Mouse (Mus musculus) hindbrain, embryonic 16.5 days (tissue): ENCODE results near the gene Susd4. TPM values are rescaled to one million over a fixed set of nuclear protein-coding genes. Genes with fewer than 3 reads are reported as not detected.
A peak's percentile ranks its signal among the peaks of the same experiment; 100 is the strongest.

Source experiments
- ATAC-seq: fragments of 200-750 bp; cut with Nextera tagmentation; 2 replicates; pipeline ENCODE4 v1.8.0; 2017; ENCODE audit warnings: moderate TSS enrichment, moderate library complexity
- H3K27ac ChIP-seq: fragments of 300-500 bp; sonication (generic); 2 replicates; pipeline ENCODE4 v1.5.1; 2014; ENCODE audit warnings: low read depth, mild to moderate bottlenecking, control low read depth, low read length, moderate library complexity
- H3K27me3 ChIP-seq: fragments of 300-500 bp; sonication (generic); replicated peaks from 2 replicates; pipeline ENCODE4 v1.6.1; 2014; ENCODE audit warnings: low read length; ENCODE audit not compliant: control insufficient read depth, insufficient read depth
- H3K36me3 ChIP-seq: fragments of 300-500 bp; sonication (generic); 2 replicates; pipeline ENCODE4 v1.6.1; 2014; ENCODE audit warnings: mild to moderate bottlenecking, low read length, moderate library complexity, mixed read lengths; ENCODE audit not compliant: control insufficient read depth, insufficient read depth
- H3K4me1 ChIP-seq: fragments of 300-500 bp; sonication (generic); 2 replicates; pipeline ENCODE4 v1.6.1; 2014; ENCODE audit warnings: low read depth, low read length; ENCODE audit not compliant: control insufficient read depth, insufficient read depth
- H3K4me2 ChIP-seq: fragments of 300-500 bp; sonication (generic); 2 replicates; pipeline ENCODE4 v1.6.1; 2014; ENCODE audit warnings: mild to moderate bottlenecking, low read length, control low read depth, moderate library complexity
- H3K4me3 ChIP-seq: fragments of 300-500 bp; sonication (generic); 2 replicates; pipeline ENCODE4 v1.5.1; 2014; ENCODE audit warnings: mild to moderate bottlenecking, low read length, control low read depth, moderate library complexity
- H3K9ac ChIP-seq: fragments of 300-500 bp; sonication (generic); 2 replicates; pipeline ENCODE4 v1.6.1; 2014; ENCODE audit warnings: low read depth, mild to moderate bottlenecking, control low read depth, low read length, moderate library complexity
- H3K9me3 ChIP-seq: fragments of 300-500 bp; sonication (generic); 2 replicates; pipeline ENCODE4 v1.6.1; 2014; ENCODE audit warnings: mild to moderate bottlenecking, low read length, moderate library complexity; ENCODE audit not compliant: control insufficient read depth
- whole genome bisulfite sequencing: fragments of 180-500 bp; shearing (Covaris S2); extraction: QIAGEN DNeasy Blood & Tissue Kit; methylation state at CpG from one replicate; pipeline ENCODE4 v1.1.7; 2014; 5-methylcytosine and 5-hydroxymethylcytosine counted together
- polyA plus RNA-seq: library from polyadenylated mRNA; unstranded; fragments of >200 nt; fragmentation: Nextera tagmentation; extraction: Ambion mirVana; gene quantifications from 2 replicates; pipeline ENCODE4 v1.2.1, GENCODE M21; 2015

The Susd4 gene
- polyA plus RNA-seq, 1 experiment from 2014 or later = 85.0 TPM

DNA sequence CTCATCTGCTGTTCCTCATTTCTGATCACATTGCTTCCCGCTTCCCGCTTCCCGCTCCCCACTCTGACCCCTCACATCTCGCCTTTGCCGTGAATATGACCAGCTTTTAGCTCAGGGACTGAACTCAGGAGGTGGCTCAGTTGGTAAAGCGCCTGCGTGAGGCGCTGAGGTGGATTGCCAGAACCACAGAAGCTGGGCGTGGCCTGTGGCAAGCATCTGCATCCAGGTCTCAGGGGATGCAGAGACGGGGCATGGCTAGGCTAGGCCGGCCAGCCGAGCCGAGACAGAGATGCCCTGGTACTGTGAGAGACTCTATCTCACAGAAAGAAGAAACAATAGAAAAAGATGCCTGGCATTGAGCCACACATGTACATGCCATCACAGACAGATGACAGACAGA, 93.0 kb downstream of the Susd4 start:
- H3K27me3 ChIP-seq = no peaks in the 10 kb centered on the region
- H3K9ac ChIP-seq = no peak overlapping the region
- no peak overlapping the region for H3K27ac ChIP-seq
- H3K36me3 ChIP-seq = no peaks in the 10 kb centered on the region
- H3K4me3 ChIP-seq = no peak overlapping the region
- ATAC-seq = no peak
- H3K4me2 ChIP-seq = no peak overlapping the region
- WGBS = 63% methylated on average over 13 of the region's 13 CpGs
- no peaks in the 10 kb centered on the region for H3K9me3 ChIP-seq
- 0 out of 2 replicates have a peak, but pooled peaks cover 2% of the 10 kb centered on the region for H3K4me1 ChIP-seq

DNA sequence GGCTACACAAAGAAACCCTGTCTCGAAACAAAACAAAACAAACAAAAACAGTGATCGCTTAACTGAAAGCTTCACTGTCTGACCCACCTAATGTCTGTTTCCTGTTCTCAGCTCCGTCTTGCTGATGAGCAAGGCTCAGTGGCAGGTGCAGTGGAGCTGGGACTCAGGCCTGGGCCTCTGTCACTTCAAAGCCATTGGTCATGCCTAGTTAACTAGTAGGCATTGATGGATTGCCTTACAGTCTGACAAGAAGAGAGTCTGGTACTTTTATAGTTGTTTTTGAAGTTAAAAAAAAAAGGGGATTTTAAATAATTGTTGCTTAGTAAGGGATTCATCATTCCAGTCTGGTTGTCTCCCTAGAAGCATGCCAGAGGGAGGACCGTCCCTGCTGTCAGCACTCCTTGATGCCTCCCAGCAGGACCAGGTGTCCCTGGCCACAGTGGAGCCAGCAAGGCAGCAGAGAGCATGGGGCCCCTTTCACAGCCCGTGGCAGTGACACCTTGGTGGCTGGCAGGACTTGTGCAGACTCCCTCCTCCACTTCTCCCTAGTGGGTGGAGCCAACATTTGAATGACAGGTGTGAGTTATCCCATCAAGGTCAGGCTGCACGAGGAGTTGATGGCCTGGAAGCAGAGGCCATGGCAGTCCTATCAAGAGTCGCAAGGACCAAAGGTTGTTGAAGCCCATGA, 98.2 kb downstream of the Susd4 start:
- no peaks in the 10 kb centered on the region for H3K36me3 ChIP-seq
- H3K9me3 ChIP-seq = no peaks in the 10 kb centered on the region
- H3K9ac ChIP-seq = no peak overlapping the region
- peak; percentile 69; the same call in 1 of the 2 replicates for ATAC-seq
- no peak overlapping the region for H3K4me2 ChIP-seq
- H3K27ac ChIP-seq = no peak overlapping the region
- 36% methylated on average over 7 of the region's 7 CpGs for WGBS
- H3K4me1 ChIP-seq = peaks cover 3% of the 10 kb centered on the region; the same call in 1 of the 2 replicates
- no peak overlapping the region for H3K4me3 ChIP-seq
- no peaks in the 10 kb centered on the region for H3K27me3 ChIP-seq

DNA sequence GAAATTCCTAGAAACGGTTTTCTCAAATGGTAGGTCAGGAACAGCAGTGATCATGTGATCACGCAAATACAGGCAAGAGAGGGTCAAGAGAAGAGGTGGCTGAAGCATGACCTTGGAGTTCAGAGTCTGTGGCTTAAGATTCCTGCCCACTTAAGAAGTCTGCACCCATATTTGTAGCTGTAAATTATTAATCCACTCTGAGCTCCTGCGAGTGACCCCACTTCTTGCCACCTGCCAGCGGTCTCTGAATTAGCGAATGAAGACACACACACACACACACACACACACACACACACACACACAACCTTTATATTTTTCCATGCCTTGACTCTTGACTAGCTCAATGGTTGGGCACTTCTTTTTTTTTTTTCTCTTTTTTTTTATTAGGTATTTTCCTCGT, 99.7 kb downstream of the Susd4 start:
- WGBS = 93% methylated on average over 6 of the region's 6 CpGs
- Histone ChIP-seq H3K9me3 (no peaks in the 10 kb centered on the region), H3K4me2 (no peak overlapping the region), H3K9ac (no peak overlapping the region), H3K36me3 (no peaks in the 10 kb centered on the region), H3K27ac (no peak overlapping the region), H3K4me3 (no peak overlapping the region), H3K27me3 (no peaks in the 10 kb centered on the region), H3K4me1 (peaks cover 3% of the 10 kb centered on the region; the same call in 1 of the 2 replicates)
- no peak for ATAC-seq

DNA sequence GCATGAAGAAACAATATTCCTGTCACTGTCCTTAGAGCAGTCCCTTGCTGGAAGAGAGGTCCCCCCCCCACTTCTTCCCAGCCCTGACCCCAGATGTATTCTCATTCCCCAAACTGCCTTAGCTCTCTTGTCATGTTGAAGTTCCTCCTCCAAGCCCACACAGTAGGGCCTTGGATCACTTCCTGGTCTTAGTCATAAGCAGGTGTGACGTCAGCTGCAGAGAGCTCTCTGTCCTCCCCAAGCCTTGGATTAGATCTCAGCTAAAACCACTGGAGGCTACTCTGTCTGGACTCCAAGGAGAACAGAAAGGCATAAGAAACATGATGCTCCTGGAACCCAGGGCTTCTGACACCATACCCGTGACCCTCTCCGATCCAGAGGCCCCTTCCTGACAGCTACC, 104.2 kb downstream of the Susd4 start:
- Histone ChIP-seq H3K36me3 (no peaks in the 10 kb centered on the region), H3K4me1 (peaks cover 8% of the 10 kb centered on the region), H3K4me2 (no peak overlapping the region), H3K9me3 (no peaks in the 10 kb centered on the region; the same call in 1 of the 2 replicates), H3K4me3 (no peak overlapping the region), H3K9ac (no peak overlapping the region), H3K27ac (no peak overlapping the region), H3K27me3 (no peaks in the 10 kb centered on the region)
- WGBS = 95% methylated on average over 3 of the region's 3 CpGs
- ATAC-seq = no peak

DNA sequence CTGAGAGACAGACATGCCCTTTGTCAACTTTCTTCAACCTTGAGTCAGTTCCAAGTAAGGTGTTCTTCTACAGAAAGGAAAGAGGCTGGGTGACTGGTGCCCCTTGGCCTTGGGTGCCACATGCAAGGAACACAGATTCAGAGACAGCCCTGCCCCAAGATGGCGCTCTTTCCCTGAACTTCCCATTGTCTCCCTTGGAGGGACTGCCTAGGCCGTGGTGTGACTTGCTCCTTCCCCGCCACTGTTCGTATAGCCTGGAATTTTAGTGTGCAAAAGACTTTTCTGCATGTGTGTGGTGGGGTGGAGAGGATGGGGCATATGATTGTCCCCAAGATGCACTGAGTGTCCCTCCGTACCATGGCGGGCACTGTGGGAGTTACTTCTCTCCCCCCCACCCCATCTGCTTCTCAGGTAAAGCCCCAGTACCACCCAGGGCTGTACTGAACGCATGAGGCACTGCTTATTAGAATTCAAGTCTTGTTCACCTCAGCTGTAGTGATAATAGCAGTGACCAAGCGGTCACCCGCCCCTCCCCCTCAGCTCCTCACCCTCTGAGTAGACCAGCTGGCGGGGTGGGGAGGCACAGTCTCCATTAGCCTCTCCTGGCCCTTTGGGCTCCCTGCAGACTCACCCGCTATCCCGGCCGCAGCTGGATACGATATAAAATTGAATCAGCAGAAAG, 104.9 kb downstream of the Susd4 start:
- Histone ChIP-seq H3K4me2 (peak overlapping the region; percentile 31; the same call in 1 of the 2 replicates), H3K9ac (no peak overlapping the region; the same call in 1 of the 2 replicates), H3K27me3 (no peaks in the 10 kb centered on the region), H3K27ac (peak overlapping the region; percentile 66), H3K9me3 (no peaks in the 10 kb centered on the region; the same call in 1 of the 2 replicates), H3K4me1 (peaks cover 8% of the 10 kb centered on the region), H3K36me3 (no peaks in the 10 kb centered on the region), H3K4me3 (no peak overlapping the region)
- 30% methylated on average over 14 of the region's 14 CpGs for WGBS
- peak; percentile 81 for ATAC-seq

DNA sequence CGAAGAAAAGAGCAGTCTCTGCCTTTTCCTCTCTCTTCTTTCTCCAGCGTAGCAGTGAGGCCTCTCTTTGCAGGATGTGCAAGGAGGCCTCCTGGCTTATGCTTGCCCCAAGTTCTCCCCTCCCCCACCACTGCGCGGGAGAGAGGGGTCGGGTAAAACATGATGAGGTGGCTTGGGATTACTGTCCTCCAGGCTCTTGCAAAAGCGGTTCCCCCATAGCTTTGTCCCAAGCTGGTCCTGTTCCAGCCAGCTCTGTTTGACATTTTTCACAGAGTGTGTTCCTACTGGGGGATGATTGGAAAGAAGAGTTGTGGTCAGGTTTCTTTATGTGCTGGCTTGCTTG, 105.4 kb downstream of the Susd4 start:
- H3K27ac ChIP-seq = peak overlapping the region; percentile 66
- 22% methylated on average over 6 of the region's 6 CpGs for WGBS
- no peaks in the 10 kb centered on the region; the same call in 1 of the 2 replicates for H3K9me3 ChIP-seq
- H3K4me3 ChIP-seq = no peak overlapping the region
- ATAC-seq = peak; percentile 19; the same call in 1 of the 2 replicates
- H3K4me1 ChIP-seq = peaks cover 8% of the 10 kb centered on the region
- peak overlapping the region; percentile 31; the same call in 1 of the 2 replicates for H3K4me2 ChIP-seq
- no peaks in the 10 kb centered on the region for H3K36me3 ChIP-seq
- H3K27me3 ChIP-seq = no peaks in the 10 kb centered on the region
- no peak overlapping the region for H3K9ac ChIP-seq

DNA sequence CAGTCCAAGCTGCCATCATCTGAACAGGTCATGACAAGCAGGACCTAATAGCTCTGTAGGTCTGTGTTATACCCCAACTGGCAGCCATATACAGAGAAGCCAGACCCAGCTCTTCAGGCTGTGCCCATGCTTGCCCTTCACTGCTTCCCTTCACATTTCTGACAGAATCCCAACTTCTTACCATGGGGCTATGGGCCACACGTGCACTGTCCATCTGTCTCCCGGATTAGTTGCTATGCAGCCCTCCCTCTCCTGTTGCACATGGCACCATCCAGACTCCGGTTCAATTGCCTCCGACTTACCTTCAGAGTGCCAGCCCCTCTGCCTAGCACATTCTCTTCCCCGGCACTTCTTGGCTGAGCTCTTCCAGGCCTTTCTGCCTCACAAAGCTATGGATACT, 114.5 kb downstream of the Susd4 start:
- 92% methylated on average over 5 of the region's 5 CpGs for WGBS
- no peaks in the 10 kb centered on the region for H3K9me3 ChIP-seq
- no peak overlapping the region for H3K9ac ChIP-seq
- H3K4me3 ChIP-seq = no peak overlapping the region
- ATAC-seq = no peak
- H3K36me3 ChIP-seq = peaks cover 8% of the 10 kb centered on the region; the same call in 1 of the 2 replicates
- H3K4me2 ChIP-seq = no peak overlapping the region
- H3K27ac ChIP-seq = no peak overlapping the region
- peaks cover 4% of the 10 kb centered on the region; the same call in 1 of the 2 replicates for H3K4me1 ChIP-seq
- H3K27me3 ChIP-seq = no peaks in the 10 kb centered on the region

DNA sequence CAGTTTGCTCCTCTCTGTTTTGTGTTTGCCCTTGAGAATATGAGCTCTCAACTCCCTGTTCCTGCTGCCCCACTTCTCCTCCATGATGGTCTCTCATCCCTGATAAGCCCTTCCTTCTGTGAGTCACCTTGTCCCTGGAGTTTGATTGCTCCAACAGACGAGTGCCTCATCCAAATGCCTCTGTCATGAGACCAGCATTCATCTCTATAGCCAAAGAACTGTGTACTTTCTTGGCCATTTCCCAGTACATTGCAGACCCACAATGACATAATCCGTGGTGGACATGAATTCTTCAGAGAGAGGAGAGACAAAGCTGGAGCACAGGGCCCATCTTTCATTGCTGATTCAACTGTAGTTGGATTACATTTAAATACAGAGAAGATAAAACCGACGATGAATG, 115.1 kb downstream of the Susd4 start:
- no peak for ATAC-seq
- Histone ChIP-seq H3K9ac (no peak overlapping the region), H3K27me3 (no peaks in the 10 kb centered on the region), H3K4me1 (peaks cover 4% of the 10 kb centered on the region; the same call in 1 of the 2 replicates), H3K27ac (no peak overlapping the region), H3K4me2 (no peak overlapping the region), H3K36me3 (peaks cover 8% of the 10 kb centered on the region; the same call in 1 of the 2 replicates), H3K4me3 (no peak overlapping the region), H3K9me3 (no peaks in the 10 kb centered on the region)
- 86% methylated on average over 4 of the region's 4 CpGs for WGBS

DNA sequence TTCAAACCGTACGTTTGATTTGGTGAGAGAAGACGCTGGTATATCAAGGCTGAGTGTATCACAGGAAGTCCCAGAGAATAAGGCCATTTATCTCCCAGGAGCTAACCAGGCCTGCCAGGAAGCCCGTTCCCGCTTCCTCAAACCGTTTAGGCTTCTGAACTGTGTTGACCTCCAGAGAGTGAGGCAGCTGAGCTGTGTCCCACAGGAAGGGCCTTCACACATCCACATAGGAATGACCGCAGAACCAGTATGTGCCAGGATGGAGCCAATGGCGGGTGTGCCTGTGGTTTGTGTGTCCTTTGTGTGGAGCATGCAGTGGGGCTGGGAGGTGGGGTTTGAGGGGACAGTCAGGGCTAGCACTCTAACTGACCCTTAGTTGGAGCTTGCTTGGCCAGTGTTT, 117.6 kb downstream of the Susd4 start:
- H3K9ac ChIP-seq = no peak overlapping the region
- no peak overlapping the region for H3K4me3 ChIP-seq
- peaks cover 4% of the 10 kb centered on the region; the same call in 1 of the 2 replicates for H3K4me1 ChIP-seq
- H3K4me2 ChIP-seq = no peak overlapping the region
- WGBS = 87% methylated on average over 8 of the region's 8 CpGs
- ATAC-seq = no peak
- no peaks in the 10 kb centered on the region for H3K27me3 ChIP-seq
- peaks cover 6% of the 10 kb centered on the region; the same call in 1 of the 2 replicates for H3K36me3 ChIP-seq
- no peak overlapping the region for H3K27ac ChIP-seq
- no peaks in the 10 kb centered on the region for H3K9me3 ChIP-seq
